ENCODE assay signal across 8 mouse cellular contexts in genomic region chr10:70173314-70173713, GRCm38 (mm10). TPM values are rescaled to one million over a fixed set of nuclear protein-coding genes. Genes with fewer than 3 reads are reported as not detected.
A peak's percentile ranks its signal among the peaks of the same experiment; 100 is the strongest.
DNase-seq lines count a peak whose midpoint lies in the region; ATAC-seq lines count a peak whose summit lies in the region.

No protein-coding gene starts in this region.

- peak; percentile 70 for ATAC-seq in activated CD4-positive, CD25-positive, alpha-beta regulatory T cell, adult 4 months

- peak; percentile 69 for DNase-seq in ovary, postnatal 36 days (ENCODE audit: low spot score)
- no peak for DNase-seq in ovary, adult 18-20 months (ENCODE audit: low spot score)
- DNase-seq in cerebellum, postnatal 36 days, result peak; percentile 70 to 74
- peak; percentile 62 to 80 for DNase-seq in heart, postnatal 10 days
- peak; percentile 69 for DNase-seq in liver
- peak; percentile 76 for DNase-seq in retina, embryonic 14.5 days (ENCODE audit: low spot score)
- peak; percentile 59 for DNase-seq in urinary bladder, postnatal 25 days (ENCODE audit: low spot score)

- intact Hi-C loops in heart, postnatal 10 days (cut with DNase I), result loop anchor here (1.0 kb wide), 1 partner anchor 13 kb away; no protein-coding TSS in a partner anchor

RNA-seq across cellular contexts. Expression of gene Mrln, which starts 31.1 kb away (rescaled TPM):
- polyA plus RNA-seq in activated CD4-positive, CD25-positive, alpha-beta regulatory T cell, adult 4 months (2017; shearing (Covaris generic)), result not detected
- total RNA-seq in heart, postnatal 10 days (2021), result under 1 TPM; 0.91 to 0.92 TPM
